Mouse (Mus musculus) splenic B cell, adult 2 months (primary cell): ENCODE measurements around the gene Lrrc32.

Experiments
- DNase-seq: peaks from one replicate; pipeline ENCODE4 v3.0.0-alpha.2; 2011; ENCODE audit warnings: low read depth, low spot score
- H3K27me3 ChIP-seq: 2 replicates; pipeline ENCODE4 v1.6.1; 2012; ENCODE audit warnings: mild to moderate bottlenecking, low read length, moderate library complexity, mixed read lengths; ENCODE audit not compliant: control insufficient read depth, poor library complexity, insufficient read depth, severe bottlenecking
- H3K36me3 ChIP-seq: 2 replicates; pipeline ENCODE4 v1.6.1; 2012; ENCODE audit warnings: mild to moderate bottlenecking, low read length, moderate library complexity, mixed read lengths; ENCODE audit not compliant: control insufficient read depth, poor library complexity, insufficient read depth, severe bottlenecking

The Lrrc32 gene

GRCm38 (mm10) chr7:98489131-98489530 is at the start of gene Lrrc32:
TSS of gene Lrrc32 (plus strand) at chr7:98489283.
- no peaks in the 10 kb centered on the region for H3K36me3 ChIP-seq
- no peaks in the 10 kb centered on the region for H3K27me3 ChIP-seq
- peak; percentile 54 for DNase-seq

- DNase-seq, result no peak
- no peaks in the 10 kb centered on the region for H3K36me3 ChIP-seq
Measured at GRCm38 (mm10) chr7:98439956-98440466, 49.1 kb upstream of the Lrrc32 start, which contains the start of gene Gucy2d. TSS of gene Gucy2d (plus strand) at chr7:98440416.

GRCm38 (mm10) chr7:98446873-98447272 is 42.2 kb upstream of the Lrrc32 start:
- H3K27me3 ChIP-seq, result no peaks in the 10 kb centered on the region
- DNase-seq, result no peak
- H3K36me3 ChIP-seq, result no peaks in the 10 kb centered on the region

More at GRCm38 (mm10) chr7:98439956-98440466, 49.1 kb upstream of the Lrrc32 start, which contains the start of gene Gucy2d:
- no peaks in the 10 kb centered on the region for H3K27me3 ChIP-seq

DNA sequence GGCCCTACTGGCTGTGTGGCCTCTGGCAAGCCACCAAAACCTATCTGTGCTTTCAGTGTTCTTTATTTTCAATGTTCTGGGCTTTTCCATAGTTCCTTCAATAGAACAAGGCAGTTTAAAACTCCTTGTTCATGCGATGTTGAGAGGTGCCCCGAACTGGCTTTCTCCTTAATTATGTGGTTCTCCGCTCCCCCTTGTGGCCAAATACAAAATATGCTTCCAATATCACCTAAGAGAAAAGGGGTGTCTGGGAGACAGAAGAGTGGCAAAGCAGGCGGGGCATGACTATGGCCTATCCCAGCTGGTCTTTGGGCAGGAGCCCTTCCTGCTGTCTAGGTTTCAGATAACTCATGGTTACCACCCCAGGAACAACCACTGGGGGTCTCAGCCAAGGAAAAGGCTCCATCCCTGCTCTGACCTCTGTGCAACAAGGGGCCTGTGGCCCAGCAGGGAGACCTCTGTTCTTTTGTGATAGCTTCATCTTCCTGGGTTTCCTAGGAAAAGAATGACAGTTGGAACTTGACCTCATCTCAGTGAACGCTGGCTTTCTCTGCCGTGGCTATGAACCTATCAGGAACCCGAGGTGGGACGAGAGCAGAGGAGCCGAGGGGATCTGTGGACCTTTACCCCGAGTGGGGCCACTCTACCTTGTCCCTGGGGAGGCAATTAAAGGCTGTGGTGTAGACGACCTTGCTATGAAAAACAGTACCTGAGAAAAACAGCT is 41.3 kb upstream of the Lrrc32 start:
- Histone ChIP-seq H3K36me3 (no peaks in the 10 kb centered on the region), H3K27me3 (no peaks in the 10 kb centered on the region)
- peak; percentile 57 for DNase-seq

- DNase-seq, result no peak
- Histone ChIP-seq H3K27me3 (no peaks in the 10 kb centered on the region), H3K36me3 (no peaks in the 10 kb centered on the region)
Measured at GRCm38 (mm10) chr7:98448309-98448630, 40.8 kb upstream of the Lrrc32 start.

DNA sequence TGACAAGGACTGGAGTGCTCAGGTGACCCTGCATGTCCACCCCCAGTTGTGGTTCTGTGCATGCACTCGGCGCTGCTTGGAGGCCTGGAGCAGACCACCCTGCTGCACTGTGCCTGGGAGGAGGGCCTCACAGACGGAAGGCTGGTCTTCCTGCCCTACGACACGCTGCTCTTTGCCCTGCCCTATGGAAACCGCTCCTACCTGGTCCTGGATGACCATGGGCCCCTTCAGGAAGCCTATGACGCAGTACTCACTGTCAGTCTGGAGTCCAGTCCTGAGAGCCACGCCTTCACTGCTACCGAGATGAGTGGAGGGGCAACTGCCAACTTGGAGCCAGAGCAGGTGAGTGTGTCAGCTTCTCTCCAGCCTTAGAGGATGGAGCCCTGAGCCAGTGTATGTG is 39.4 kb upstream of the Lrrc32 start:
- no peaks in the 10 kb centered on the region for H3K36me3 ChIP-seq
- no peaks in the 10 kb centered on the region for H3K27me3 ChIP-seq
- no peak for DNase-seq

GRCm38 (mm10) chr7:98454397-98455120 is 34.5 kb upstream of the Lrrc32 start:
- Histone ChIP-seq H3K36me3 (no peaks in the 10 kb centered on the region), H3K27me3 (no peaks in the 10 kb centered on the region)
- DNase-seq, result no peak

GRCm38 (mm10) chr7:98460319-98460718 is 28.8 kb upstream of the Lrrc32 start:
- H3K36me3 ChIP-seq, result no peaks in the 10 kb centered on the region
- no peak for DNase-seq
- no peaks in the 10 kb centered on the region; the same call in 1 of the 2 replicates for H3K27me3 ChIP-seq

DNA sequence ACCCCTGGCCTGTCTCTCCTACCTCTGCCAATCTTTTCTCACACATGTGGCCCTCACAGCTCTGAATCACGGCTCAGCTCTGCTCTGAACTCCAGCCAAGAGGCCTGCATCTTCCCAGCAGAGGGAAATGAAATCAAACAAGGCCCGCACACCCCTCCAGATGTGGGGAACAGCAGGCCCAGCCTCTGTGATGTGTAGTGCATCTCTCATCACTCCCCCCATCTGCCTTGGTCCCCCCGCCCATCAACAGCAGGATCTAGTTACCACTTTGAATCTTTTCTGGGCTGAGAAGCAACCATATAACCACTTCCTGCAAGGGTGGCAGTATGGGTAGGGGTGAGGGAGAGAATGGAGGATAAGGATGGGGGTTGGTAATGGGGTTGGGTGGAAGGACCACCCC is 20.0 kb upstream of the Lrrc32 start:
- DNase-seq, result no peak
- no peaks in the 10 kb centered on the region for H3K27me3 ChIP-seq
- no peaks in the 10 kb centered on the region for H3K36me3 ChIP-seq

- Histone ChIP-seq H3K27me3 (no peaks in the 10 kb centered on the region), H3K36me3 (no peaks in the 10 kb centered on the region)
- no peak for DNase-seq
Measured at GRCm38 (mm10) chr7:98472529-98472928, 16.6 kb upstream of the Lrrc32 start.

GRCm38 (mm10) chr7:98474558-98474957 is 14.5 kb upstream of the Lrrc32 start:
- Histone ChIP-seq H3K36me3 (no peaks in the 10 kb centered on the region), H3K27me3 (no peaks in the 10 kb centered on the region)
- DNase-seq, result no peak

- Histone ChIP-seq H3K27me3 (no peaks in the 10 kb centered on the region), H3K36me3 (no peaks in the 10 kb centered on the region)
- no peak for DNase-seq
Measured at GRCm38 (mm10) chr7:98477153-98477552, 11.9 kb upstream of the Lrrc32 start.

DNA sequence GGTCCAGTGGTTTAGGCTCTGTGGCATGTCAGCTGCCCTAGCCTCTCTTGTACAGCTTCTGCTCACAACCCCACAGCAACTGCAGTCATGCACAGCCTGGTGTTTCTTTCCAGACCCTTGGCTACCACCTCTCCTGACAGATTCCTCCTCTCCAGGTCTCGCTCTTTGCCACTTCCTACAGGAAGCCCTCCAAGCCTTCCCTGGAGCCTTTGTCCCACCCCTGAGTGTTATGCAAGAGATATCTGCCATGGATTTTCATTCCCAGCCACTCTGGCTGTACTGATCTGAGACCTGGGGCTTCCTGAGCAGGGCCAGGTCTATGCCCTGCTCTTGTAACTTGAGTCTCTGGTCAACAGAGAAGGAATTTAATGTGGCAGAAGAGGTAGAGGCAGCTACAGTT is 8.6 kb upstream of the Lrrc32 start:
- no peak for DNase-seq
- H3K27me3 ChIP-seq, result no peaks in the 10 kb centered on the region
- no peaks in the 10 kb centered on the region for H3K36me3 ChIP-seq

DNA sequence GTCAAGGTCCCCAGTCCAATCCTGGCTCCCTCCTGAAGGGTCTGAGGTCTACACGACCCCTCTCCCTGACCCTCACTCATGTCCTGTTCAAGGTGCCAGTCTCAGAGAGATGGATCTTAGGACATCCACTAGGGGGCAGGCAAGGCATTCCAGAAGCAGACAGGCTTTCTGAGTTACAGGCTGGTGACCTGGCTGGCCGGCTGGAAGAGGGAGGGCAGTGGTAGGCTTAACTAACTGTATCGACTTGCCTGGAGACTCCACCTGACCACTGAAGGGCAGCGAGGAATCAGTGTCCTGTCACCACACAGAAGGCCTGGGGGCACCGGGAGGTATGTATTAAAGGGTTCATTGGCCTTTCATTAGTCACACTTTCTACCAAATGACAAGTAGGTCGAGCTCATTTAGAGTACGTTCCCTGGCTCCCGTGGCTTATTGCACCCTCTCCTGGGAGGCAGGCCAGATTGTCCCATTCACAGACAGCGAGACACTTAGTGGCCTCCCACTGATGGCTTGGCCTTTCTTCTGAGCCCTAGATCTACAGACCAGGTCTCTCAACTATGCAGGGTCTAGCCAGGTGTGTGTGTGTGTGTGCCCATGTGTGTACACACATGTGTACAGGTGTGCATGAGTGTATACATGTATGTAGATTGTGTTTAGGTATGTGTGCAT is 7.9 kb upstream of the Lrrc32 start:
- Histone ChIP-seq H3K27me3 (no peaks in the 10 kb centered on the region), H3K36me3 (no peaks in the 10 kb centered on the region)
- peak; percentile 87 for DNase-seq

GRCm38 (mm10) chr7:98481861-98482260 is 7.2 kb upstream of the Lrrc32 start:
- no peak for DNase-seq
- Histone ChIP-seq H3K27me3 (no peaks in the 10 kb centered on the region), H3K36me3 (no peaks in the 10 kb centered on the region)
